Mouse (Mus musculus): ENCODE measurements at regions not wholly inside any gene's neighbourhood (a gene's known extent, or its start where the extent isn't known, plus 50 kb on each side); places are given as distances from the start of the nearest gene placed in this dataset.

DNA sequence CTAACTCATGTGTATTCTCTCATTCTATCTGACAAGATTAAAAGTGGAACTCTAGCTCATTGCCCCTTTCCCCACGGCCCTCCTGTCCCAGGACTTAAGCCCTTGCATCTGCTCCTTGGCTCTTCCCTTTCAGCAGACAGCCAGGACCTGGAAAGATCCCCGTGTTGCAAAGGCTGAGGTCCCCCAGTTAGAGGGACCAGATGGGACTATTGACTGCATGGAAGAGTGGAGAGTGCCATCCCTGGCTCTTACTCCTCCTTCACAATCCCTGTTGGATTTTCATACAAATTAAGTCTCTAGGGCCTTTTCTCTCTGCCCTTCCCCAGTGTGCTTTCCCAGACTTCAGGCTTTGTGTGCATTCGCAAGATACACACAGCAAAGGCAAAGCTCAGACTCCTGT is 71.6 kb upstream of the Pcdh8 start:
- intact Hi-C loops (cut with DNase I) = no loop called here
- H3K4me1 ChIP-seq (ENCODE audit: control insufficient read depth, insufficient read depth, low read length) = no peaks in the 10 kb centered on the region
- no peak for DNase-seq
- H3K27ac ChIP-seq = no peak overlapping the region
- no peak for TF ChIP-seq POLR2A (IDR thresholded peaks at IDR 0.05; ENCODE audit: insufficient read depth, low read depth, low read length)
- no peak for TF ChIP-seq EP300 (IDR thresholded peaks at IDR 0.05; ENCODE audit: insufficient read depth, low read depth, low read length)
- no peak for TF ChIP-seq CTCF (IDR thresholded peaks at IDR 0.05)
- 33% methylated on average over 3 of the region's 3 CpGs for WGBS
- no peak overlapping the region for H3K9ac ChIP-seq (ENCODE audit: low read depth, low read length)
- H3K4me3 ChIP-seq = no peak overlapping the region
- no peaks in the 10 kb centered on the region for H3K36me3 ChIP-seq (ENCODE audit: control insufficient read depth, insufficient read depth, low read length)
- H3K79me2 ChIP-seq (replicated peaks; ENCODE audit: control insufficient read depth, insufficient read depth, low read length) = no peaks in the 10 kb centered on the region
- no peaks in the 10 kb centered on the region for H3K27me3 ChIP-seq (ENCODE audit: control insufficient read depth, insufficient read depth, low read length)

DNA sequence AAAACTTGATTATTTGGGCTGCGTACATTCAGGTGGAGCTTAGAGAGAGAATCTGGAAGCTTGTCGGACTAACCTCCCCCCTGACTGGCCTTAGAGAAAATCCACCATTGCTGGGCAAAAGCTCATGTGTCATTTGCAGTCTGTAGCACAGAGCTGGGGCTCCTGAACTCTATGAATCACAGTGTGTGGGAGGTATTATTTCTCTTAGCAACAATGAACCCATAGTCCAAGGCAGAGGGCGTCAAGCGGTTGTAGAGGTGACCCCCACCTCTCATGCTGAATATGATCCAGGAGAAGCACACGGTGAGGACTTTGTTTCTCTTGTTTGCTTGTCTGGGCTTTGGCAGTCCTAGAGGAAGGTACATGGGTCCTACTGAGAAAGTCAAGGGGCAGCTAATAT is 66.0 kb upstream of the Pcdh8 start:
- no peaks in the 10 kb centered on the region for H3K79me2 ChIP-seq (replicated peaks; ENCODE audit: control insufficient read depth, insufficient read depth, low read length)
- H3K4me3 ChIP-seq = no peak overlapping the region
- H3K27me3 ChIP-seq (ENCODE audit: control insufficient read depth, insufficient read depth, low read length) = no peaks in the 10 kb centered on the region
- no peak overlapping the region for H3K27ac ChIP-seq
- H3K36me3 ChIP-seq (ENCODE audit: control insufficient read depth, insufficient read depth, low read length) = no peaks in the 10 kb centered on the region
- H3K9ac ChIP-seq (ENCODE audit: low read depth, low read length) = no peak overlapping the region
- TF ChIP-seq POLR2A (IDR thresholded peaks at IDR 0.05; ENCODE audit: insufficient read depth, low read depth, low read length) (no peak), EP300 (IDR thresholded peaks at IDR 0.05; ENCODE audit: insufficient read depth, low read depth, low read length) (no peak), CTCF (IDR thresholded peaks at IDR 0.05) (no peak)
- 70% methylated on average over 5 of the region's 5 CpGs for WGBS
- H3K4me1 ChIP-seq (ENCODE audit: control insufficient read depth, insufficient read depth, low read length) = no peaks in the 10 kb centered on the region
- intact Hi-C loops (cut with DNase I) = no loop called here
- DNase-seq = no peak

DNA sequence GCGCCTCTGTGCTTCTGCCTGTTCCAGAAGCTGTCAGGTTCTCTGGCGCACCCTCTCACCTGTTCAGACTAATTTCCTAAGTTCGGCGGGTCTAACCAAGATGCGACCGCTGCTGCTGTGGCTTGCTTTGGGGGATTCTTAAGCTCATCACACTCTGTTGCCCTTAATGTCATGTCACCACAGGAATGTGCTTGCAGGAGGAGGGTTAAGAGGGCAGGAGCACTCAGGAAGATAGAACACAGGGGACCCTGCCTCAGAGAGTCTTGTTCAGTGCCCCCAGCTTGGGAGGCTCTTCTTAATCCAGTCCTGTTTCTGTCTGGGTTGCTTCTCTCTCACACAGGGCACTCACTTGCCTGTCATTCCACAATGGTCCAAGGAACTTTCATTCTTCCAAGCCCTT is 65.1 kb upstream of the Pcdh8 start:
- DNase-seq = no peak
- TF ChIP-seq CTCF (IDR thresholded peaks at IDR 0.05) (no peak), POLR2A (IDR thresholded peaks at IDR 0.05; ENCODE audit: insufficient read depth, low read depth, low read length) (no peak), EP300 (IDR thresholded peaks at IDR 0.05; ENCODE audit: insufficient read depth, low read depth, low read length) (no peak)
- Histone ChIP-seq H3K4me3 (no peak overlapping the region), H3K4me1 (ENCODE audit: control insufficient read depth, insufficient read depth, low read length) (no peaks in the 10 kb centered on the region), H3K27me3 (ENCODE audit: control insufficient read depth, insufficient read depth, low read length) (no peaks in the 10 kb centered on the region), H3K36me3 (ENCODE audit: control insufficient read depth, insufficient read depth, low read length) (no peaks in the 10 kb centered on the region), H3K9ac (ENCODE audit: low read depth, low read length) (no peak overlapping the region), H3K27ac (no peak overlapping the region), H3K79me2 (replicated peaks; ENCODE audit: control insufficient read depth, insufficient read depth, low read length) (no peaks in the 10 kb centered on the region)
- intact Hi-C loops (cut with DNase I) = no loop called here
- WGBS = 91% methylated on average over 6 of the region's 6 CpGs

DNA sequence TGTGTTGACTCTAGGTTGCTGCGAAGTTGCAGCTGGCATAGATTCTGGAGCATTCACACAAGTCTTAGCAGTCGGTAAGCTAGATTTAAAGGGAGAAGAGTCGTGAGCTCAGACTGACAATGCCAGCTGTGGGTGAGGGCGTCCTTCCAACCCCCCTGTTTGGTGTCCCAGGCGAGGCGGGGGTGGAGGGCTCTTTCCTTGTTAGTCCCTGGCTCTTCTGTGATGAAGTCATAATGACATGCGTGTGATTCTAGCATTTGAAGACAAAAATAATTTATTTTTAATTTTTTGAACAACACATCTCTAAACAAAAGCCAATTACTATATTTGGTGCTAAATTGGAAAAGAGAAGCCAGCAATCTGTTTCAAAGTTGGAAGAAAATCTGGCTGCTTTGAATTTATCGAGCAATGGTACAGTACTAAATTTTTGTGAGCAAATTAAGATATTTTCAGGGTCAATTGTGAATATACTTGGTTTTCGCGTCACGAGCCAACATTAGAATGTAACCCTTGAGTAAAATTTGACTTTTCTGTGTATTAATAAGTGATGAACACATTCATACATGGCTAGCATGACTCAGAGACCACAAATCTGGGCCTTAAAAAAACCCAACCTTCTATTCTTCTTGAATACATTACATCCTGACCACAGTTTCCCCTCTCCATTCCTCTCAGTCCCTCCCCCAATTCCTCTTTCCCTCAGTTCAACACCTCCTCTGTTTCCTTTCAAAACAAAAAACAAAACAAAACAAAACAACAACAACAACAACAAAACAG is 53.7 kb upstream of the Pcdh8 start:
- no peak overlapping the region for H3K9ac ChIP-seq (ENCODE audit: low read depth, low read length)
- no peaks in the 10 kb centered on the region for H3K36me3 ChIP-seq (ENCODE audit: control insufficient read depth, insufficient read depth, low read length)
- no peak overlapping the region for H3K4me3 ChIP-seq
- no peak for DNase-seq
- peaks cover 2% of the 10 kb centered on the region; the same call in 1 of the 2 replicates for H3K4me1 ChIP-seq (ENCODE audit: control insufficient read depth, insufficient read depth, low read length)
- intact Hi-C loops (cut with DNase I) = no loop called here
- no peak overlapping the region for H3K27ac ChIP-seq
- TF ChIP-seq CTCF (IDR thresholded peaks at IDR 0.05) = no peak
- no peak for TF ChIP-seq POLR2A (IDR thresholded peaks at IDR 0.05; ENCODE audit: insufficient read depth, low read depth, low read length)
- TF ChIP-seq EP300 (IDR thresholded peaks at IDR 0.05; ENCODE audit: insufficient read depth, low read depth, low read length) = no peak
- H3K27me3 ChIP-seq (ENCODE audit: control insufficient read depth, insufficient read depth, low read length) = no peaks in the 10 kb centered on the region
- 84% methylated on average over 11 of the region's 11 CpGs for WGBS
- H3K79me2 ChIP-seq (replicated peaks; ENCODE audit: control insufficient read depth, insufficient read depth, low read length) = no peaks in the 10 kb centered on the region

DNA sequence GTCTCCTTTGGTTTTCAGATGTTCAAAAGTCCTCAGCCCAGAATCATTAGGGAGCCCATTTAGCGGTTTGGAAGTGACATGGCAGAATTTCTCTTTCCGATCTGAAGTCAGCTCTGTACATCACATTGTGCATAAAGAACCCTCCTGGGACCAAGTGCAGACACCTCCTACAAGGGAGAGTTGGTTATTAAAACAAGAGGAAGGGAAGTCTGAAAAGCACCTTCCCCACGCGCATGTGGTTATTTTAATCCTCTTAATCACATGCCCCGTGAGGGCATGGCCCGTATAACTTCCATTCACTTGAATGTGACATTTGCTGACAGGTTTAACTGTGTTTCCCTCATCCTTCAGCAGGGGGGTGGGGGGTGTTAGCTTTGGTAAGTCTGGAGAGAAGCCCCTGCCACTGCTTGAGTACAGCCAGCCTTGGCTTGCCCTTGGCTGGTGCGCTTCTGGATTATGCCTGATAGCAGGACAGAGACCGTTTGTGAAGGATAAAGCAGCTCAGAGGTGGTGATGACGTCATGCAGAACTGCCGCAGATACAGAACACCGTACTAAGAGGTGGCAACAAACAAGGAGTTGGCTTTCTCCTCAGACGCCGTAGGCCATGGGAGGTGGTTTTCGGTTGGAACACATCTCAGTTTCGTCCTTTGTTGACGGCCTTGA is 51.5 kb upstream of the Pcdh8 start:
- no peak overlapping the region for H3K4me3 ChIP-seq
- intact Hi-C loops (cut with DNase I) = no loop called here
- 39% methylated on average over 16 of the region's 16 CpGs for WGBS

DNA sequence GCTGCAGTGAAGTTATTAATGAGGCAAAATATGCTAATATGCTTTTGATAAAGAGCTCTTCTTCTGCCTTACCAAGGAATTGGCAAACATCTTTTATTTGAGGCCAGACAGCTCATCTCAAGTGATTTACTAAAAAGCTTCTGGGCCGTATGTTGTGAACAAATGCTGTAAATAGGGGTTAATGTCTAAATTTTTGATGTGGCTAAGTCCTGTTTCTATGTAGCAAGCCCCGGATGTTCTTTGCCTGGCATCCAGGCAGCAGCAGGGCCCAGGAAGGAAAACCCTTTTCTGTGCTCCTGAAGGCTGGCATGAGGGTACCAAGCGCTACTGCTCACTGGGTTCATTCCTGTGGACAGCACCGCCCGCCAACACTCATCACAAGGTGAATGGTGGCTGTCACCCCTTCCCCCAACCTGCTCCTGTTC is 50.9 kb upstream of the Pcdh8 start:
- Histone ChIP-seq H3K27ac (no peak overlapping the region), H3K4me3 (no peak overlapping the region), H3K9ac (ENCODE audit: low read depth, low read length) (no peak overlapping the region), H3K27me3 (ENCODE audit: control insufficient read depth, insufficient read depth, low read length) (no peaks in the 10 kb centered on the region), H3K36me3 (ENCODE audit: control insufficient read depth, insufficient read depth, low read length) (no peaks in the 10 kb centered on the region), H3K79me2 (replicated peaks; ENCODE audit: control insufficient read depth, insufficient read depth, low read length) (no peaks in the 10 kb centered on the region), H3K4me1 (ENCODE audit: control insufficient read depth, insufficient read depth, low read length) (peaks cover 2% of the 10 kb centered on the region; the same call in 1 of the 2 replicates)
- TF ChIP-seq EP300 (IDR thresholded peaks at IDR 0.05; ENCODE audit: insufficient read depth, low read depth, low read length) (no peak), CTCF (IDR thresholded peaks at IDR 0.05) (no peak), POLR2A (IDR thresholded peaks at IDR 0.05; ENCODE audit: insufficient read depth, low read depth, low read length) (no peak)
- intact Hi-C loops (cut with DNase I) = no loop called here
- no peak for DNase-seq
- WGBS = 79% methylated on average over 5 of the region's 5 CpGs

More for the DNA sequence above, 51.5 kb upstream of the Pcdh8 start:
- Histone ChIP-seq H3K27me3 (ENCODE audit: control insufficient read depth, insufficient read depth, low read length) (no peaks in the 10 kb centered on the region), H3K9ac (ENCODE audit: low read depth, low read length) (no peak overlapping the region), H3K36me3 (ENCODE audit: control insufficient read depth, insufficient read depth, low read length) (no peaks in the 10 kb centered on the region), H3K4me1 (ENCODE audit: control insufficient read depth, insufficient read depth, low read length) (peaks cover 2% of the 10 kb centered on the region; the same call in 1 of the 2 replicates), H3K27ac (no peak overlapping the region), H3K79me2 (replicated peaks; ENCODE audit: control insufficient read depth, insufficient read depth, low read length) (no peaks in the 10 kb centered on the region)
- TF ChIP-seq POLR2A (IDR thresholded peaks at IDR 0.05; ENCODE audit: insufficient read depth, low read depth, low read length) = no peak
- TF ChIP-seq CTCF (IDR thresholded peaks at IDR 0.05) = no peak
- TF ChIP-seq EP300 (IDR thresholded peaks at IDR 0.05; ENCODE audit: insufficient read depth, low read depth, low read length) = no peak
- no peak for DNase-seq
